Mouse (Mus musculus) Muller cell, postnatal 12 days (primary cell): ENCODE measurements around the gene Crebbp.
"Not testable (repeated sequence)": the region's sequence is repeated elsewhere in the genome, so short reads cannot be mapped to it uniquely, and the experiment has no call there.

Source experiments
- DNase-seq: peaks from one replicate; pipeline ENCODE4 v3.0.0-alpha.2; 2015; ENCODE audit errors: inconsistent ontology term

Gene Crebbp

GRCm38 (mm10) chr16:4213799-4214551 is at the start of gene Crebbp:
Gene Crebbp, minus strand, starts transcription at chr16:4213997.
- peak; percentile 97 for DNase-seq

- DNase-seq: no peak
These were observed 49.7 kb upstream of the Crebbp start for GRCm38 (mm10) chr16:4263486-4263885.

GRCm38 (mm10) chr16:4257546-4257945 is 43.7 kb upstream of the Crebbp start:
- DNase-seq: no peak

- DNase-seq: no peak
These were observed 35.0 kb upstream of the Crebbp start for GRCm38 (mm10) chr16:4248791-4249190.

- not testable (repeated sequence) for DNase-seq
These were observed 31.4 kb upstream of the Crebbp start for GRCm38 (mm10) chr16:4245241-4245640.

- DNase-seq: no peak
These were observed 22.3 kb upstream of the Crebbp start for GRCm38 (mm10) chr16:4236131-4236530.

- no peak for DNase-seq
These were observed 21.8 kb upstream of the Crebbp start for GRCm38 (mm10) chr16:4235587-4235986.

- DNase-seq: no peak
These were observed 12.0 kb upstream of the Crebbp start for GRCm38 (mm10) chr16:4225841-4226240.

GRCm38 (mm10) chr16:4214631-4215240 is 939 bp upstream of the Crebbp start:
- DNase-seq: no peak

- peak; percentile 68 for DNase-seq
These were observed 616 bp downstream of the Crebbp start for GRCm38 (mm10) chr16:4212963-4213798.

- DNase-seq: peak; percentile 27
These were observed 1.4 kb downstream of the Crebbp start for GRCm38 (mm10) chr16:4212167-4212962.

- DNase-seq: no peak
These were observed 3.5 kb downstream of the Crebbp start for GRCm38 (mm10) chr16:4210290-4210689.

GRCm38 (mm10) chr16:4203592-4203991 is 10.2 kb downstream of the Crebbp start:
- DNase-seq: no peak

- DNase-seq: no peak
These were observed 13.8 kb downstream of the Crebbp start for GRCm38 (mm10) chr16:4199995-4200394.

- peak; percentile 70 for DNase-seq
These were observed 14.2 kb downstream of the Crebbp start for GRCm38 (mm10) chr16:4199566-4199965.

- no peak for DNase-seq
These were observed 15.8 kb downstream of the Crebbp start for GRCm38 (mm10) chr16:4198004-4198403.

- DNase-seq: no peak
These were observed 23.6 kb downstream of the Crebbp start for GRCm38 (mm10) chr16:4190166-4190565.

- no peak for DNase-seq
These were observed 38.7 kb downstream of the Crebbp start for GRCm38 (mm10) chr16:4175134-4175533.

- DNase-seq: no peak
These were observed 44.3 kb downstream of the Crebbp start for GRCm38 (mm10) chr16:4169530-4169929.

- DNase-seq: no peak
These were observed 45.3 kb downstream of the Crebbp start for GRCm38 (mm10) chr16:4168476-4168875.

GRCm38 (mm10) chr16:4160898-4161247 is 52.9 kb downstream of the Crebbp start:
- no peak for DNase-seq
